Comparison of ENCODE assay signal across 11 mouse cellular contexts in the genomic region with DNA sequence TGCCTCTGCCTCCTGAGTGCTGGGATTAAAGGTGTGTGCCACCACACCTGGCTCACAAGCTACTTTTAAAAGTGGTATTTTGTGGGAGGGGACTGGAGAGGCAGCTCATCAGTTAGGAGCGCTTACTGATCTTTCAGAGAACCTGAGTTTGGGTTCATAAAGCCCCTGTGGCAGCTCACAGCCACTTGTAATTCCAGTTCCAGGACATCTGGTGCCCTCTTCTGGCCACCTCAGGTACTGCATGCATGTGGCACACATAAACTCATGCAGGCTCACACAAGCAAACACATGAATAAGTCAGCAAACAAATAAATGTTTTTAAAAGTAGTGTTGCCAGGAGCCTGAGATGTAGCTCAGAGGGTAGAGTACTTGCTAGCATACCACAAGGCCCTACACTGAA. TPM values are rescaled to one million over a fixed set of nuclear protein-coding genes. Genes with fewer than 3 reads are reported as not detected.
DNase-seq lines count a peak whose midpoint lies in the region; ATAC-seq and TF ChIP-seq lines count a peak whose summit lies in the region.
"Had no signal": no experiment of that assay in that cellular context is flagged by ENCODE, and none has a peak within 500 bp of the region (broad histone marks: within the 10 kb centered on the region; RNA-seq: fewer than 3 reads in every experiment).

No protein-coding gene starts in this region.

- no peak overlapping the region for H3K27ac ChIP-seq in intestine, postnatal 0 days (ENCODE audit: low read depth, low read length)
- no peak overlapping the region for H3K27ac ChIP-seq in intestine, embryonic 15.5 days
- no peak overlapping the region for H3K27ac ChIP-seq in spleen, adult 2 months (ENCODE audit: insufficient read depth, low read length)
- H3K27ac ChIP-seq in bone marrow, adult 2 months (ENCODE audit: control insufficient read depth, insufficient read depth, low read depth, low read length, poor library complexity): no peak overlapping the region
- H3K27ac ChIP-seq: forebrain, embryonic 10.5 days had no signal

- H3K4me3 ChIP-seq in intestine, postnatal 0 days (ENCODE audit: low read depth, low read length): no peak overlapping the region
- H3K4me3 ChIP-seq in intestine, embryonic 15.5 days (replicated peaks): no peak overlapping the region
- H3K4me3 ChIP-seq in spleen, adult 2 months (ENCODE audit: extremely low read depth, insufficient read depth, insufficient read length): no peak overlapping the region
- H3K4me3 ChIP-seq in bone marrow, adult 2 months (replicated peaks; ENCODE audit: control insufficient read depth, low read depth, low read length): no peak overlapping the region
- H3K4me3 ChIP-seq: forebrain, embryonic 10.5 days had no signal

- H3K4me1 ChIP-seq in intestine, postnatal 0 days (replicated peaks; ENCODE audit: control insufficient read depth, insufficient read depth, low read length): peaks cover 7% of the 10 kb centered on the region; the same call in 1 of the 2 replicates
- H3K4me1 ChIP-seq in intestine, embryonic 15.5 days (replicated peaks): peaks cover 20% of the 10 kb centered on the region
- H3K4me1 ChIP-seq in spleen, adult 2 months (ENCODE audit: control insufficient read depth, insufficient read depth, insufficient read length): no peaks in the 10 kb centered on the region
- no peaks in the 10 kb centered on the region; the same call in 1 of the 2 replicates for H3K4me1 ChIP-seq in bone marrow, adult 2 months (ENCODE audit: control insufficient read depth, insufficient read depth, low read length)

- no peak for ATAC-seq in intestine, postnatal 0 days
- no peak for ATAC-seq in intestine, embryonic 15.5 days

- H3K36me3 ChIP-seq in intestine, postnatal 0 days (ENCODE audit: control insufficient read depth, insufficient read depth): no peaks in the 10 kb centered on the region
- no peaks in the 10 kb centered on the region for H3K36me3 ChIP-seq in intestine, embryonic 15.5 days
- no peaks in the 10 kb centered on the region for H3K36me3 ChIP-seq in spleen, adult 2 months (ENCODE audit: control insufficient read depth, insufficient read depth, low read length)
- H3K36me3 ChIP-seq: forebrain, embryonic 10.5 days had no signal

- TF ChIP-seq POLR2A in spleen, adult 2 months (IDR thresholded peaks at IDR 0.05; ENCODE audit: low read depth, low read length): no peak
- no peak for TF ChIP-seq POLR2A in bone marrow, adult 2 months (IDR thresholded peaks at IDR 0.05; ENCODE audit: borderline replicate concordance, control insufficient read depth, low read depth, low read length)

- H3K9me3 ChIP-seq in intestine, postnatal 0 days (ENCODE audit: control insufficient read depth): no peaks in the 10 kb centered on the region
- H3K9me3 ChIP-seq in intestine, embryonic 15.5 days: no peaks in the 10 kb centered on the region

- H3K27me3 ChIP-seq in intestine, postnatal 0 days (replicated peaks; ENCODE audit: control insufficient read depth, insufficient read depth, low read length): peaks cover 39% of the 10 kb centered on the region; the same call in 1 of the 2 replicates
- H3K27me3 ChIP-seq in intestine, embryonic 15.5 days (replicated peaks): peaks cover 52% of the 10 kb centered on the region
- H3K27me3 ChIP-seq in spleen, adult 2 months (ENCODE audit: control insufficient read depth, insufficient read depth, low read length): peaks cover 3% of the 10 kb centered on the region; the same call in 1 of the 2 replicates

- no peak overlapping the region for H3K9ac ChIP-seq in intestine, postnatal 0 days (ENCODE audit: low read depth, low read length)
- H3K9ac ChIP-seq in intestine, embryonic 15.5 days: no peak overlapping the region

- DNase-seq in spleen, adult 2 months (ENCODE audit: low read depth in 1 of 2, low spot score in 2 of 2): no peak
- no peak for DNase-seq in spleen, postnatal 36 days (ENCODE audit: low spot score in 2 of 2)
- no peak for DNase-seq in right cerebral cortex, adult 18-20 months
- no peak for DNase-seq in kidney, adult 11 months
- DNase-seq: heart, postnatal 4 days had no signal

- H3K4me2 ChIP-seq in intestine, postnatal 0 days (replicated peaks; ENCODE audit: low read depth): no peak overlapping the region
- H3K4me2 ChIP-seq in intestine, embryonic 15.5 days (replicated peaks): no peak overlapping the region

- 100% methylated on average over 1 of the region's 1 CpGs for WGBS in intestine, postnatal 0 days
- WGBS in intestine, embryonic 15.5 days: 97% methylated on average over 1 of the region's 1 CpGs
- 94% methylated on average over 1 of the region's 1 CpGs for WGBS in spleen, adult 2 months
- WGBS in bone marrow, adult 2 months: 93% methylated on average over 1 of the region's 1 CpGs

- peak; percentile 59 for TF ChIP-seq CTCF in intestine, postnatal 0 days (IDR thresholded peaks at IDR 0.05; ENCODE audit: low read depth)
- TF ChIP-seq CTCF in spleen, adult 2 months (IDR thresholded peaks at IDR 0.05; ENCODE audit: extremely low read depth, insufficient read depth, insufficient read length, insufficient replicate concordance): peak; percentile 3; the same call in 1 of the 2 replicates
- peak; percentile 47; the same call in 1 of the 2 replicates for TF ChIP-seq CTCF in bone marrow, adult 2 months (IDR thresholded peaks at IDR 0.05; ENCODE audit: control insufficient read depth, insufficient read depth, low read length)

RNA-seq across cellular contexts. Expression of a gene that starts 7.7 kb away (rescaled TPM):
- 5.9 and 8.2 TPM in 2 replicates for polyA plus RNA-seq in intestine, postnatal 0 days (2015; fragmentation: Nextera tagmentation; extraction: Ambion mirVana)
- 15.2 and 18.4 TPM in 2 replicates for polyA plus RNA-seq in intestine, embryonic 15.5 days (2015; fragmentation: Nextera tagmentation; extraction: Ambion mirVana)
- polyA plus RNA-seq in spleen, adult 2 months (2012; rRNA removed): not detected in 2 replicates
- 0.82 and 0.92 TPM in 2 replicates for polyA plus RNA-seq in bone marrow, adult 2 months (2011; ENCODE audit: insufficient read depth, insufficient read length, low replicate concordance, missing spikeins)
- polyA plus RNA-seq: gonadal fat pad, adult 2 months had no signal

RNA-seq across cellular contexts. Expression of a gene that starts 59.3 kb away (rescaled TPM):
- polyA plus RNA-seq in intestine, postnatal 0 days (2015; fragmentation: Nextera tagmentation; extraction: Ambion mirVana): 0.14 and 0.22 TPM in 2 replicates
- not detected in 2 replicates for polyA plus RNA-seq in intestine, embryonic 15.5 days (2015; fragmentation: Nextera tagmentation; extraction: Ambion mirVana)
- polyA plus RNA-seq in spleen, adult 2 months (2012; rRNA removed): 0.06 TPM in 2 replicates
- polyA plus RNA-seq in bone marrow, adult 2 months (2011; ENCODE audit: insufficient read depth, insufficient read length, low replicate concordance, missing spikeins): 0.74 TPM in 1 of 2 replicates, not detected in the other
- polyA plus RNA-seq: lung, embryonic 16.5 days had no signal

Comparison
In these comparisons a context has a peak if more than half of its experiments do, and no peak if none do; other contexts are left out.
1. CTCF ChIP-seq: peak in every context shown above with its lines; median percentile 59 in intestine, postnatal 0 days; 47 in bone marrow, adult 2 months; 3 in spleen, adult 2 months.